Mouse (Mus musculus) ES-E14 (cell line): ENCODE measurements around the gene Ect2l.

Experiments
- CHD2 ChIP-seq: IDR thresholded peaks from 2 replicates; pipeline ENCODE4 v1.6.1; 2014; ENCODE audit warnings: mild to moderate bottlenecking, low read depth, low read length, inconsistent platforms
- HCFC1 ChIP-seq: IDR thresholded peaks from 2 replicates; pipeline ENCODE4 v1.6.1; 2012; ENCODE audit warnings: low read length, inconsistent platforms, borderline replicate concordance; ENCODE audit not compliant: insufficient read depth
- MAFK ChIP-seq: IDR thresholded peaks from 2 replicates; pipeline ENCODE4 v1.6.1; 2014; ENCODE audit warnings: mild to moderate bottlenecking, low read depth, low read length, inconsistent platforms; ENCODE audit not compliant: insufficient read depth
- ZC3H11A ChIP-seq: IDR thresholded peaks from 2 replicates; pipeline ENCODE4 v1.6.1; 2012; ENCODE audit warnings: low read depth, mild to moderate bottlenecking, inconsistent platforms, low read length, borderline replicate concordance
- ZNF384 ChIP-seq: IDR thresholded peaks from 2 replicates; pipeline ENCODE4 v1.6.1; 2012; ENCODE audit warnings: low read depth, low read length, inconsistent platforms

GRCm38 (mm10) chr10:18147224-18147623, 63.5 kb downstream of the Ect2l start:
- TF ChIP-seq HCFC1 (no peak), CHD2 (no peak), ZNF384 (no peak), ZC3H11A (no peak), MAFK (no peak)
